Mouse (Mus musculus): Measurements from ENCODE around the gene Cavin4. TPM values are rescaled to one million over a fixed set of nuclear protein-coding genes. Genes with fewer than 3 reads are reported as not detected.
A peak's percentile ranks its signal among the peaks of the same experiment; 100 is the strongest.
"Not testable (repeated sequence)": the region's sequence is repeated elsewhere in the genome, so short reads cannot be mapped to it uniquely, and the experiment has no call there.

The Cavin4 gene
- polyA plus RNA-seq, 1 experiment from 2014 or later = 2.4 TPM

- Histone ChIP-seq H3K4me1 (no peaks in the 10 kb centered on the region), H3K36me3 (peaks cover 46% of the 10 kb centered on the region), H3K9ac (replicated peaks) (no peak overlapping the region), H3K27ac (replicated peaks) (no peak overlapping the region), H3K9me3 (no peaks in the 10 kb centered on the region), H3K27me3 (no peaks in the 10 kb centered on the region), H3K4me3 (no peak overlapping the region), H3K4me2 (replicated peaks) (no peak overlapping the region)
- WGBS = 90% methylated on average over 13 of the region's 13 CpGs
- no peak for ATAC-seq (ENCODE audit: low FRiP score, low read depth)
Observed at GRCm38 (mm10) chr4:48676570-48677185, 13.4 kb downstream of the Cavin4 start.

- Histone ChIP-seq H3K36me3 (peaks cover 40% of the 10 kb centered on the region), H3K27ac (replicated peaks) (no peak overlapping the region), H3K4me1 (no peaks in the 10 kb centered on the region), H3K4me2 (replicated peaks) (no peak overlapping the region), H3K4me3 (no peak overlapping the region), H3K9ac (replicated peaks) (no peak overlapping the region), H3K27me3 (no peaks in the 10 kb centered on the region), H3K9me3 (no peaks in the 10 kb centered on the region)
- ATAC-seq (ENCODE audit: low FRiP score, low read depth) = no peak
- WGBS = 96% methylated on average over 8 of the region's 8 CpGs
Observed at GRCm38 (mm10) chr4:48677276-48677675, 14.0 kb downstream of the Cavin4 start.

DNA sequence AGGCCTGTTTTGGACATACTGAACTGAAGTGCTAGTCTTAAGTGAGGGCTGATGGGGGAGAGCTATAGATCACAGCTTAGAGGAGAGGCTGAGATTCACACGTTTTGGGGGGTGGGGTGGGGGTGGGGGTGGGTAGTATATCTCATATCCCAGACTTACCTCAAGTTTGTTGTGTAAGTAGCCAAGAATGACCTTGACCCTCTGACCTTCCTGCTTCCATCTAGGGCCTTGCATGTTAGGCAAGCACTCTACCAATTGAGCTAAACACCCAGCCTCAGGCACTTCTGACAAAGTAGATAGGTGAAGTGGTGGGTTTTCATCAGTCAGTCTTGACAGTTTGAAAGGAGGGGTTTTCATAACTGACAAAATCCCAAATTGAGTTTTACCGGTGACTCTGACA is 14.5 kb downstream of the Cavin4 start:
- 76% methylated on average over 2 of the region's 2 CpGs for WGBS

DNA sequence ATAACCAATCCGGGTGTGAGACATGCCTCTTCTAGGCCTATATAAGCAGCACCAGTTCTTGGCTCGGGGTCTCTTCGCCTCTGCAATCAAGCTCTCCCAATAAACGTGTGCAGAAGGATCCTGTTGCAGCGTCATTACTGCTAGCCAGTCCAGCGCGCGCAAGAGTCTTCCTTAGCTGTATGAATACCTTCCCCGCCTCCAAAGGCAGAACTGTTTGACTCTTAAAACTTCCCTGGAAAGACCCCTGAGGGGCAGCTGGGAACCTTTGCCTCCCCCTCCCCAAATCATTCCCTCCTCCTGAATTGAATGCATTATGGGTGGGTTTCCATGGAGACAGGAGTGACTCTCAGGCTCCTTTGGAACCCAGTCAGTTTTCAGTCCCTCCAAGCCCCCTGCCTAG is 15.5 kb downstream of the Cavin4 start:
- H3K27me3 ChIP-seq = no peaks in the 10 kb centered on the region
- no peaks in the 10 kb centered on the region for H3K9me3 ChIP-seq
- peaks cover 25% of the 10 kb centered on the region for H3K36me3 ChIP-seq
- WGBS = 93% methylated on average over 9 of the region's 9 CpGs
- no peak overlapping the region for H3K4me2 ChIP-seq (replicated peaks)
- H3K27ac ChIP-seq (replicated peaks) = no peak overlapping the region
- H3K4me3 ChIP-seq = no peak overlapping the region
- ATAC-seq (ENCODE audit: low FRiP score, low read depth) = no peak
- H3K9ac ChIP-seq (replicated peaks) = no peak overlapping the region
- no peaks in the 10 kb centered on the region for H3K4me1 ChIP-seq

More for the DNA sequence above, 14.5 kb downstream of the Cavin4 start:
- H3K4me3 ChIP-seq = no peak overlapping the region
- no peaks in the 10 kb centered on the region for H3K27me3 ChIP-seq
- no peak overlapping the region for H3K4me2 ChIP-seq (replicated peaks)
- H3K9ac ChIP-seq (replicated peaks) = no peak overlapping the region
- H3K36me3 ChIP-seq = peaks cover 34% of the 10 kb centered on the region
- no peaks in the 10 kb centered on the region for H3K9me3 ChIP-seq
- no peak overlapping the region for H3K27ac ChIP-seq (replicated peaks)
- no peaks in the 10 kb centered on the region for H3K4me1 ChIP-seq
- no peak for ATAC-seq (ENCODE audit: low FRiP score, low read depth)

- not testable (repeated sequence) for H3K9me3 ChIP-seq; H3K27ac ChIP-seq (replicated peaks); ATAC-seq (ENCODE audit: low FRiP score, low read depth); H3K4me1 ChIP-seq; H3K27me3 ChIP-seq; H3K9ac ChIP-seq (replicated peaks); H3K4me3 ChIP-seq; H3K4me2 ChIP-seq (replicated peaks)
- 76% methylated on average over 6 of the region's 6 CpGs for WGBS
- H3K36me3 ChIP-seq = peaks cover 17% of the 10 kb centered on the region
Observed at GRCm38 (mm10) chr4:48679728-48680127, 16.4 kb downstream of the Cavin4 start.

DNA sequence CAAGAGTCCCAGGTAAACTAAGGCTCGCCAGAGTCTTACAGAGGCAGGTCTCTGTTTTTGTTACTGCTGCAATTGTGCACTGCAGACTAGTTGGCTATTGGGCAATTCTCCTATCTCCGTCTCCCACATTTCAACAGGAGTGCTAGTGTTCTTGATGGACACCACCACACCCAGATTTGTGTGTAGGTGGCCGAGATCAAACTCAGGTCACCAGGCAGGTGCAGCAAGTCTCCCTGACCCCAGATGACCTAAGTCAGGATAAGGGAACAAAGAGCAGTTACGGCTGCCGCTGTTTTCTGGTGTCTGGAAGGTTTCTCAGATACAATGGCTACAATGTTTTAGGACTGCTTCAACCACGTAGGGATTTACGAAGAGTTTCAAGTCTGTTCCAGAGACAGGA is 16.9 kb downstream of the Cavin4 start:
- H3K4me2 ChIP-seq (replicated peaks) = no peak overlapping the region
- H3K4me1 ChIP-seq = no peaks in the 10 kb centered on the region
- 77% methylated on average over 7 of the region's 7 CpGs for WGBS
- ATAC-seq (ENCODE audit: low FRiP score, low read depth) = no peak
- H3K27me3 ChIP-seq = no peaks in the 10 kb centered on the region
- H3K27ac ChIP-seq (replicated peaks) = no peak overlapping the region
- peaks cover 12% of the 10 kb centered on the region for H3K36me3 ChIP-seq
- H3K4me3 ChIP-seq = no peak overlapping the region
- H3K9me3 ChIP-seq = no peaks in the 10 kb centered on the region
- no peak overlapping the region for H3K9ac ChIP-seq (replicated peaks)

GRCm38 (mm10) chr4:48680648-48681343 is 17.5 kb downstream of the Cavin4 start:
- ATAC-seq (ENCODE audit: low FRiP score, low read depth) = no peak
- Histone ChIP-seq H3K9me3 (no peaks in the 10 kb centered on the region), H3K4me1 (no peaks in the 10 kb centered on the region), H3K27me3 (no peaks in the 10 kb centered on the region), H3K4me2 (replicated peaks) (no peak overlapping the region), H3K9ac (replicated peaks) (no peak overlapping the region), H3K27ac (replicated peaks) (no peak overlapping the region), H3K36me3 (peaks cover 7% of the 10 kb centered on the region), H3K4me3 (no peak overlapping the region)
- 50% methylated on average over 10 of the region's 11 CpGs for WGBS

DNA sequence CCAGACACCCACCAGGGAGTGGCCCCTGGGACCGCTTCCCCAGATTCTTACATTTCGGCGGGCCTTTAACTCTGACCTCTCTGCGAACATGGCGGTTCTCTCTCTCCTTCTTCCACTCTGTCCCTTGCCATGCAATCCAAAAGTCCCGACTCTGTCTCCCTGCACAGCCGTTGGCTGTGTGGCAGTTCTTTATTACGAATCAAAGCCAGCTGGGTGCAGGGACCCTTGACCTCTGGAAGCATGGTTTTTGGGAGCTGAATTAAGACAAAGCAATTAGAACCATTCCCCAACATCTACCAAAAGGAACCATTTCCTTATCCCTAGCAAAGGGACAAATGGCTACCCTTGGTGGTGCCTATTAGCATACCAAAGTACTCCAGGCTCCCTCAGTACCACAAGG is 19.8 kb downstream of the Cavin4 start:
- WGBS = 80% methylated on average over 8 of the region's 8 CpGs
- Histone ChIP-seq H3K4me3 (no peak overlapping the region), H3K4me1 (no peaks in the 10 kb centered on the region)

DNA sequence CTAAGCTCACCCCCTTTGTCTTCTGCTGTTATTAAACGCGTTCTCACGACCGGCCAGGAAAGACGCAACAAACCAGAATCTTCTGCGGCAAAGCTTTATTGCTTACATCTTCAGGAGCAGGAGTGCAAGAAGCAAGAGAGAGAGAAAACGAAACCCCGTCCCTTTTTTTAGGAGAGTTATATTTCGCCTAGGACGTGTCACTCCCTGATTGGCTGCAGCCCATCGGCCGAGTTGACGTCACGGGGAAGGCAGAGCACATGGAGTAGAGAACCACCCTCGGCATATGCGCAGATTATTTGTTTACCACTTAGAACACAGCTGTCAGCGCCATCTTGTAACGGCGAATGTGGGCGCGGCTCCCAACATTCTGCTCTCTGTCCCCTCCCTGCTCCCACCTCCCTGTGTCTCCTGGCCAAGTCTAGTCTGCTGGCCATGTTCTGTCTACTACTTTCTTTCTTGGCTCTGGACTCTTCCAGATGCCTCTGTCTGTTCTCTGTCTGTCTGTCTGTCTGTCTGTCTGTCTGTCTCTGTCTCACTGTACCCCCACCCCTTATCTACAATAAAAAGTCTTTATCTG is 20.4 kb downstream of the Cavin4 start:
- 93% methylated on average over 16 of the region's 21 CpGs for WGBS
- H3K9me3 ChIP-seq; H3K9ac ChIP-seq (replicated peaks); H3K27ac ChIP-seq (replicated peaks); ATAC-seq (ENCODE audit: low FRiP score, low read depth); H3K4me3 ChIP-seq; H3K4me2 ChIP-seq (replicated peaks); H3K4me1 ChIP-seq; H3K27me3 ChIP-seq; H3K36me3 ChIP-seq: not testable (repeated sequence)

More for the DNA sequence above, 19.8 kb downstream of the Cavin4 start:
- H3K36me3 ChIP-seq = no peaks in the 10 kb centered on the region
- H3K4me2 ChIP-seq (replicated peaks) = no peak overlapping the region
- ATAC-seq (ENCODE audit: low FRiP score, low read depth) = no peak
- H3K27ac ChIP-seq (replicated peaks) = no peak overlapping the region
- no peak overlapping the region for H3K9ac ChIP-seq (replicated peaks)
- H3K27me3 ChIP-seq = no peaks in the 10 kb centered on the region
- no peaks in the 10 kb centered on the region for H3K9me3 ChIP-seq

DNA sequence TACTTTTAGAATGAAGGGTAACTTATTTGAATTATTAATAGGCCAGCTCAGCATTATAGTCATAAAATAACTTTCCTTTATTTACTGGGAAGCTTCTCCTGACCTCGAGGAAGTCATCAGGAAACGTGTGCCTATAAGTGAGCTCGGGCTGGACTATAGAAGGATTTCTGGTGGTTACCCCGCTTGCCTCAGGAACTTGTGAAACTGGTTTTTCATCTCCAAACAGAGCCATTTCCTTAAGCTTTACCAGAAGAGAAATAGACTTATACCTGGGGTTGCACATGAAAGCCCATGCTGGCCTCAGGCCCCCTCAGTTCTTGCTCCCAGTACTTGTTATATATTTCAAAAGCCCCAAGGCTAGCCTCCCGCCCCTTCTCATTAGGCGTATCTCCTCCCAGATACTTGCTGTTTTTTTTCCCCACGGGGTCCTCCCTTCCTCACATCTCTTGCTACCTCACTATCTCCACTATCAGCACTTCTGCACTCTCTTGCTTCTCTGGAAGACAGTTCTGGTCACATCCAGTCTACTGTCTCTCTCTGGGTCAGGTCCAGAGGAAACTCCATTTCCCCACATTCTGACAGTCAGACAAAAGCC is 21.4 kb downstream of the Cavin4 start:
- WGBS = 86% methylated on average over 7 of the region's 7 CpGs

GRCm38 (mm10) chr4:48688148-48688547 is 24.8 kb downstream of the Cavin4 start:
- Histone ChIP-seq H3K9ac (replicated peaks) (no peak overlapping the region), H3K9me3 (no peaks in the 10 kb centered on the region), H3K4me2 (replicated peaks) (no peak overlapping the region), H3K4me1 (peaks cover 12% of the 10 kb centered on the region), H3K4me3 (no peak overlapping the region), H3K27me3 (no peaks in the 10 kb centered on the region), H3K36me3 (no peaks in the 10 kb centered on the region), H3K27ac (replicated peaks) (no peak overlapping the region)
- WGBS = 83% methylated on average over 6 of the region's 6 CpGs
- ATAC-seq (ENCODE audit: low FRiP score, low read depth) = no peak

More for the DNA sequence above, 21.4 kb downstream of the Cavin4 start:
- Histone ChIP-seq H3K4me2 (replicated peaks) (no peak overlapping the region), H3K27ac (replicated peaks) (no peak overlapping the region), H3K9ac (replicated peaks) (no peak overlapping the region), H3K27me3 (no peaks in the 10 kb centered on the region), H3K9me3 (no peaks in the 10 kb centered on the region), H3K36me3 (no peaks in the 10 kb centered on the region), H3K4me1 (no peaks in the 10 kb centered on the region), H3K4me3 (no peak overlapping the region)
- ATAC-seq (ENCODE audit: low FRiP score, low read depth) = no peak

DNA sequence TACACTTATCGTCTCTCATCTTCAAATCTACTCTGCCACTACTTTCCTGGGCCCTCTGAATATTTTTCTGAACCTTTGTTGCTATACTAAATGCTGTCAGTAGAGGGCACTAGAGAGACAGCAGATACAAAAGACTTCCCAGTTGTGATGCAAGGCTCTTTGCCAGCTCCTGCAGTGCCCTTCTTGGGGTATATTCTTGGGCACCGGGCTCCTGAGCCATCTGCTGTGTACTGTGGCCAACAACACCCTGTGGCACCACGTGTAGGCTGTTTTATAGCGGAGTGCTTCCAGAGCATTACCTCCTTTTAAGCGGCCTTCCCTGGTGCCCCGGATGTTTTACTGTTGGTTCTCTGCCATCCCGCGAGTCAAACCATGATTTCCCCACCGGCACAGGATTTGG is 27.3 kb downstream of the Cavin4 start:
- WGBS = 85% methylated on average over 9 of the region's 9 CpGs
- H3K4me1 ChIP-seq = peaks cover 13% of the 10 kb centered on the region
- H3K9ac ChIP-seq (replicated peaks) = no peak overlapping the region
- H3K27me3 ChIP-seq = no peaks in the 10 kb centered on the region
- no peak overlapping the region for H3K27ac ChIP-seq (replicated peaks)
- ATAC-seq (ENCODE audit: low FRiP score, low read depth) = 0 out of 2 replicates have a peak, but pooled peaks have one; percentile 38
- no peak overlapping the region for H3K4me3 ChIP-seq
- no peaks in the 10 kb centered on the region for H3K36me3 ChIP-seq
- no peaks in the 10 kb centered on the region for H3K9me3 ChIP-seq
- H3K4me2 ChIP-seq (replicated peaks) = no peak overlapping the region
